Mouse (Mus musculus): ENCODE measurements around the gene Ctf2. TPM values are rescaled to one million over a fixed set of nuclear protein-coding genes. Genes with fewer than 3 reads are reported as not detected.
"Not testable (repeated sequence)": the region's sequence is repeated elsewhere in the genome, so short reads cannot be mapped to it uniquely, and the experiment has no call there.

Ctf2 gene
- total and polyA plus RNA-seq, 3 experiments: 0.16 TPM; not detected in 2

- Histone ChIP-seq H3K36me3 (replicated peaks) (peaks cover 51% of the 10 kb centered on the region), H3K4me3 (ENCODE audit: low read depth, low read length) (peak overlapping the region; percentile 80), H3K9me3 (replicated peaks) (no peaks in the 10 kb centered on the region), H3K4me1 (ENCODE audit: insufficient read depth, low read depth, low read length) (peaks cover 49% of the 10 kb centered on the region), H3K27me3 (ENCODE audit: insufficient read depth, low read length) (no peaks in the 10 kb centered on the region)
- ATAC-seq (ENCODE audit: extremely low read depth, insufficient number of reproducible peaks, low FRiP score, poor library complexity, severe bottlenecking): peak; percentile 17; the same call in 1 of the 2 replicates
- TF ChIP-seq GATA1 (IDR thresholded peaks at IDR 0.05; ENCODE audit: borderline replicate concordance, low read length) (no peak), GATA2 (IDR thresholded peaks at IDR 0.05; ENCODE audit: borderline replicate concordance, low read depth, low read length) (no peak), CTCF (IDR thresholded peaks at IDR 0.05; ENCODE audit: low read depth, low read length) (no peak), POLR2AphosphoS5 (IDR thresholded peaks at IDR 0.05; ENCODE audit: insufficient replicate concordance, low read depth, low read length) (no peak), TAL1 (conservative IDR thresholded peaks at IDR 0.05; ENCODE audit: low read depth, low read length) (no peak)
- DNase-seq (ENCODE audit: low spot score): peak; percentile 64
Measured at GRCm38 (mm10) chr7:127707045-127707956, 24.7 kb downstream of the Ctf2 start.

- Histone ChIP-seq H3K27me3 (ENCODE audit: insufficient read depth, low read length) (no peaks in the 10 kb centered on the region), H3K4me3 (ENCODE audit: low read depth, low read length) (no peak overlapping the region), H3K4me1 (ENCODE audit: insufficient read depth, low read depth, low read length) (peaks cover 39% of the 10 kb centered on the region), H3K9me3 (replicated peaks) (no peaks in the 10 kb centered on the region), H3K36me3 (replicated peaks) (peaks cover 54% of the 10 kb centered on the region)
- ATAC-seq (ENCODE audit: extremely low read depth, insufficient number of reproducible peaks, low FRiP score, poor library complexity, severe bottlenecking) (no peak), DNase-seq (ENCODE audit: low spot score) (no peak)
- TF ChIP-seq GATA2 (IDR thresholded peaks at IDR 0.05; ENCODE audit: borderline replicate concordance, low read depth, low read length) (no peak), GATA1 (IDR thresholded peaks at IDR 0.05; ENCODE audit: borderline replicate concordance, low read length) (no peak), TAL1 (conservative IDR thresholded peaks at IDR 0.05; ENCODE audit: low read depth, low read length) (no peak), POLR2AphosphoS5 (IDR thresholded peaks at IDR 0.05; ENCODE audit: insufficient replicate concordance, low read depth, low read length) (no peak), CTCF (IDR thresholded peaks at IDR 0.05; ENCODE audit: low read depth, low read length) (no peak)
Measured at GRCm38 (mm10) chr7:127705706-127706105, 26.3 kb downstream of the Ctf2 start.

GRCm38 (mm10) chr7:127704598-127704997 is 27.4 kb downstream of the Ctf2 start:
- H3K27me3 ChIP-seq (ENCODE audit: insufficient read depth, low read length): no peaks in the 10 kb centered on the region
- peaks cover 42% of the 10 kb centered on the region for H3K4me1 ChIP-seq (ENCODE audit: insufficient read depth, low read depth, low read length)
- DNase-seq (ENCODE audit: low spot score) (no peak), ATAC-seq (ENCODE audit: extremely low read depth, insufficient number of reproducible peaks, low FRiP score, poor library complexity, severe bottlenecking) (no peak)
- no peak overlapping the region for H3K4me3 ChIP-seq (ENCODE audit: low read depth, low read length)
- TF ChIP-seq CTCF (IDR thresholded peaks at IDR 0.05; ENCODE audit: low read depth, low read length) (no peak), GATA2 (IDR thresholded peaks at IDR 0.05; ENCODE audit: borderline replicate concordance, low read depth, low read length) (no peak)
- no peaks in the 10 kb centered on the region for H3K9me3 ChIP-seq (replicated peaks)
- peaks cover 63% of the 10 kb centered on the region for H3K36me3 ChIP-seq (replicated peaks)

GRCm38 (mm10) chr7:127703561-127704178 is 28.3 kb downstream of the Ctf2 start:
- Histone ChIP-seq H3K9me3 (replicated peaks) (no peaks in the 10 kb centered on the region), H3K4me3 (ENCODE audit: low read depth, low read length) (no peak overlapping the region), H3K27me3 (ENCODE audit: insufficient read depth, low read length) (no peaks in the 10 kb centered on the region), H3K4me1 (ENCODE audit: insufficient read depth, low read depth, low read length) (peaks cover 35% of the 10 kb centered on the region), H3K36me3 (replicated peaks) (peaks cover 66% of the 10 kb centered on the region)
- DNase-seq (ENCODE audit: low spot score): no peak
- no peak for TF ChIP-seq GATA2 (IDR thresholded peaks at IDR 0.05; ENCODE audit: borderline replicate concordance, low read depth, low read length)
- TF ChIP-seq TAL1 (conservative IDR thresholded peaks at IDR 0.05; ENCODE audit: low read depth, low read length): no peak
- TF ChIP-seq GATA1 (IDR thresholded peaks at IDR 0.05; ENCODE audit: borderline replicate concordance, low read length): no peak
- no peak for ATAC-seq (ENCODE audit: extremely low read depth, insufficient number of reproducible peaks, low FRiP score, poor library complexity, severe bottlenecking)

- ATAC-seq (ENCODE audit: extremely low read depth, insufficient number of reproducible peaks, low FRiP score, poor library complexity, severe bottlenecking): no peak
- peaks cover 14% of the 10 kb centered on the region for H3K4me1 ChIP-seq (ENCODE audit: insufficient read depth, low read depth, low read length)
- H3K36me3 ChIP-seq (replicated peaks): peaks cover 50% of the 10 kb centered on the region
- no peaks in the 10 kb centered on the region for H3K9me3 ChIP-seq (replicated peaks)
- H3K4me3 ChIP-seq (ENCODE audit: low read depth, low read length): no peak overlapping the region
- TF ChIP-seq GATA2 (IDR thresholded peaks at IDR 0.05; ENCODE audit: borderline replicate concordance, low read depth, low read length): no peak
- H3K27me3 ChIP-seq (ENCODE audit: insufficient read depth, low read length): no peaks in the 10 kb centered on the region
- DNase-seq (ENCODE audit: low spot score): no peak
Measured at GRCm38 (mm10) chr7:127700712-127701331, 31.1 kb downstream of the Ctf2 start.

GRCm38 (mm10) chr7:127698986-127699385 is 33.0 kb downstream of the Ctf2 start:
- ATAC-seq (ENCODE audit: extremely low read depth, insufficient number of reproducible peaks, low FRiP score, poor library complexity, severe bottlenecking) (no peak), DNase-seq (ENCODE audit: low spot score) (no peak)
- peaks cover 34% of the 10 kb centered on the region for H3K36me3 ChIP-seq (replicated peaks)
- no peaks in the 10 kb centered on the region for H3K9me3 ChIP-seq (replicated peaks)
- peaks cover 12% of the 10 kb centered on the region for H3K4me1 ChIP-seq (ENCODE audit: insufficient read depth, low read depth, low read length)
- H3K4me3 ChIP-seq (ENCODE audit: low read depth, low read length): no peak overlapping the region
- no peaks in the 10 kb centered on the region for H3K27me3 ChIP-seq (ENCODE audit: insufficient read depth, low read length)
- TF ChIP-seq GATA1 (IDR thresholded peaks at IDR 0.05; ENCODE audit: borderline replicate concordance, low read length) (no peak), POLR2AphosphoS5 (IDR thresholded peaks at IDR 0.05; ENCODE audit: insufficient replicate concordance, low read depth, low read length) (no peak), CTCF (IDR thresholded peaks at IDR 0.05; ENCODE audit: low read depth, low read length) (no peak), TAL1 (conservative IDR thresholded peaks at IDR 0.05; ENCODE audit: low read depth, low read length) (no peak), GATA2 (IDR thresholded peaks at IDR 0.05; ENCODE audit: borderline replicate concordance, low read depth, low read length) (no peak)

- H3K4me3 ChIP-seq (ENCODE audit: low read depth, low read length); ATAC-seq (ENCODE audit: extremely low read depth, insufficient number of reproducible peaks, low FRiP score, poor library complexity, severe bottlenecking); H3K9me3 ChIP-seq (replicated peaks); H3K4me1 ChIP-seq (ENCODE audit: insufficient read depth, low read depth, low read length); H3K36me3 ChIP-seq (replicated peaks); H3K27me3 ChIP-seq (ENCODE audit: insufficient read depth, low read length); DNase-seq (ENCODE audit: low spot score): not testable (repeated sequence)
Measured at GRCm38 (mm10) chr7:127693730-127694129, 38.2 kb downstream of the Ctf2 start.

All from G1E (cell line).